Mouse (Mus musculus): Measurements from ENCODE around the gene Hcn4. TPM values are rescaled to one million over a fixed set of nuclear protein-coding genes. Genes with fewer than 3 reads are reported as not detected.

Hcn4 gene
- 5.8 and 6.2 TPM in 2 replicates for polyA plus RNA-seq (2012; rRNA removed)

DNA sequence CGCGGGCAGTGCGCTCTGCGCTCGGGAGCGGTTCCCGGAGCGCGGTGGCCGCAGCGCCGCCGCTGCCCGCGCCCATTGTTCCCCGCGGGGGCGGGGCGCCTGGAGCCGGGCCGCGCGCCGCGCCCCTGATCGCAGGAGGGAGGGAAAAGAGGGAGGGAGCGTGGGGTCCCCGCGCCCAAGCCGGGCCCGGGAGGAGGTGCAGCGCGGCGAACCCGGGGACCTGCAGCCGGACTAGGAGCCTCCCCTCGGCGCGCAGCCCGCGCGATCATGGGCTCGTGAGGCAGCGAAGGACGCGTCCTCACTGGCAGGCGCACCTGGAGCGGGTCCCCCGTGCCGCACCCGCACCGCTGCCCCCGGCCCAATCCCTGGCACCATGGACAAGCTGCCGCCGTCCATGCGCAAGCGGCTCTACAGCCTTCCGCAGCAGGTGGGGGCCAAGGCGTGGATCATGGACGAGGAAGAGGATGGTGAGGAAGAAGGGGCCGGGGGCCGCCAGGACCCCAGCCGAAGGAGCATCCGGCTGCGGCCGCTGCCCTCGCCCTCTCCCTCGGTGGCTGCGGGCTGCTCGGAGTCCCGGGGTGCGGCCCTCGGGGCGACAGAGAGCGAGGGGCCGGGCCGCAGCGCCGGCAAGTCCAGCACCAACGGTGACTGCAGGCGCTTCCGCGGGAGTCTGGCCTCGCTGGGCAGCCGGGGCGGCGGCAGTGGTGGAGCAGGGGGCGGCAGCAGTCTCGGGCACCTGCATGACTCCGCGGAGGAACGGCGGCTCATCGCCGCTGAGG is at the start of gene Hcn4:
Gene Hcn4, plus strand, starts transcription at position 274 of the 779 bp plus-strand sequence.
- no peak for DNase-seq (ENCODE audit: extremely low spot score in 1 of 2, low spot score in 1 of 2)

DNA sequence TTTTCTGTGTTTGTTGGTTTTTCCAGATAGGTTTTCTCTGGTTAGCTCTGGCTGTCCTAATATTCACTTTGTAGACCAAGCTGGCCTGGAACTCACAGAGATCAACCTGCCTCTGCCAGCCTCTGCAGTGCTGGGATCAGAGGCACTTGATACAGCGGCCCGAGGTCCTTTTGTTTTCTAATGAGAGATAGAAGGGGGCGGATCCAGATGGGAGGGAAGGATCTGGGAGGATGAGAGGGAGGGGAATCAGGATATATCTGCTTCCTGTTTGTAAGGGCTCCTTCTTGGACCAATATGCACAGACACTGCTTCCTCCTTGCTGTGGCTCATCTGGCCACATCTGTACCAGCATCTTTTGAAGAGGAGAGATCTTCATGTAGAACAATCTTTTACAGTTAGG is 48.5 kb upstream of the Hcn4 start:
- no peak for DNase-seq (ENCODE audit: extremely low spot score in 1 of 2, low spot score in 1 of 2)

GRCm38 (mm10) chr9:58775363-58775762 is 47.8 kb upstream of the Hcn4 start:
- no peak for DNase-seq (ENCODE audit: extremely low spot score in 1 of 2, low spot score in 1 of 2)

- no peak for DNase-seq (ENCODE audit: extremely low spot score in 1 of 2, low spot score in 1 of 2)
These were observed 33.7 kb upstream of the Hcn4 start for GRCm38 (mm10) chr9:58789476-58789875.

- no peak for DNase-seq (ENCODE audit: extremely low spot score in 1 of 2, low spot score in 1 of 2)
These were observed 25.1 kb upstream of the Hcn4 start for GRCm38 (mm10) chr9:58798155-58798554.

DNA sequence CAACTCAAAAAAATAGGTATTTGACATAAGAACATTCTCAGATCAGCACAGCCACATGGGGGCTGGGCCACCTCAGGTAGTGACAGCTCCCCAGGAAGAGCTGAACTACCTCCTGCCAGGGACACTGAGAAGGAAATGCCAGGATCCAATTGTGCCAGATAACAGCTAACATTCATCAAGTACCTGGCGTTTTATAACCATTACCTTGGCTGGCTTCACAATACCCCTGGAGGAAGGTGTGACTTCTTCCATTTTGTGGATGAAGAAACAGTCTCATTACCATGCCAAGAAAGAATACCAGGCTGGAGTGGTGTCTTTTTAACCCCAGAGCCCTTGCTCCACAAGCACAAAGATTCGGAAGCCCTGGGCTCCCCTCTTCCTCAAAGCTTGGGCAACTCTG is 21.8 kb upstream of the Hcn4 start:
- DNase-seq (ENCODE audit: extremely low spot score in 1 of 2, low spot score in 1 of 2) = no peak

GRCm38 (mm10) chr9:58802294-58802693 is 20.9 kb upstream of the Hcn4 start:
- DNase-seq (ENCODE audit: extremely low spot score in 1 of 2, low spot score in 1 of 2) = no peak

- DNase-seq (ENCODE audit: extremely low spot score in 1 of 2, low spot score in 1 of 2) = no peak
These were observed 20.4 kb upstream of the Hcn4 start for GRCm38 (mm10) chr9:58802802-58803201.

- peak in 1 of 2 experiments; percentile 42 for DNase-seq (ENCODE audit: extremely low spot score in 1 of 2, low spot score in 1 of 2)
These were observed 17.5 kb upstream of the Hcn4 start for GRCm38 (mm10) chr9:58805601-58806318.

GRCm38 (mm10) chr9:58811171-58811570 is 12.0 kb upstream of the Hcn4 start:
- no peak for DNase-seq (ENCODE audit: extremely low spot score in 1 of 2, low spot score in 1 of 2)

GRCm38 (mm10) chr9:58815552-58816260 is 7.5 kb upstream of the Hcn4 start:
- DNase-seq (ENCODE audit: extremely low spot score in 1 of 2, low spot score in 1 of 2) = peak; percentile 41 to 77

GRCm38 (mm10) chr9:58816458-58816857 is 6.8 kb upstream of the Hcn4 start:
- DNase-seq (ENCODE audit: extremely low spot score in 1 of 2, low spot score in 1 of 2) = no peak

GRCm38 (mm10) chr9:58817676-58818075 is 5.5 kb upstream of the Hcn4 start:
- no peak for DNase-seq (ENCODE audit: extremely low spot score in 1 of 2, low spot score in 1 of 2)

DNA sequence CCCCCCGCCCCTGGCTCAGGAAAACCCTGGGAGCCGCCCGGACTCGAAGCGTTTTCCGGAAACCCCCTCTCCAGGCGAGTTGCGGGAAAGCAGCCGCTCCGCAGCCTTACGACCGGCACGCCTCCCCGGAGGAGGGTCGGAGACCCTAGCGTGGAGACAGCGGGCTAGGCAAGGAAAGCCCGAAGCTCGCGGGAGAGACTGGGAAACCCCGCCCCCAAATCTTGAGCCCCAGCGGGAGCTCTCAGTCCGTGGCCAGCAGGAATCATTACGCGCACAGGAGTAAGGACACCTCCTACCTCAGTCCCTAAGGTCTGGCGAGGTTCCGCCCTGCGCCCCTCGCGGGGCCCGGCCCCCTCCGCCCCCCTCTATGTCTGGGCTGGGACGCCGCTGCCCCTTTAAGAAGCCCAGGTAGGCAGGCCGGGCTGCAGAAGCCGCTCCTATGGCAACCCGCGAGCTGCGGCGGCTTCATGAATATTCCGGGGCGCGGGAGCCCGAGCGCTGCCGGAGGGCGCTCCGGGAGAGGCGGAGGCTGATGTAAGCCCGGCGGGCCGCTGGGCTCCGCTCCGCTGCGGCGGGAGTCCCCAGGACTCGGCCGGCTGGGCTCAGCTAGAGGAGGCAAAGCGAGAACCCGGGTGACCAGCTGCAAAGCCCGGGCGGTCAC is 651 bp upstream of the Hcn4 start:
- peak in 1 of 2 experiments; percentile 72 for DNase-seq (ENCODE audit: extremely low spot score in 1 of 2, low spot score in 1 of 2)

DNA sequence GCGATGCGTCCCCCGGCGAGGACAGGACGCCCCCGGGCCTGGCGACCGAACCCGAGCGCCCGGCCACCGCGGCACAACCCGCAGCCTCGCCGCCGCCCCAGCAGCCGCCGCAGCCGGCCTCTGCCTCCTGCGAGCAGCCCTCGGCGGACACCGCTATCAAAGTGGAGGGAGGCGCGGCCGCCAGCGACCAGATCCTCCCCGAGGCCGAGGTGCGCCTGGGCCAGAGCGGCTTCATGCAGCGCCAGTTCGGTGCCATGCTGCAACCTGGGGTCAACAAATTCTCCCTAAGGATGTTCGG is 655 bp downstream of the Hcn4 start:
- no peak for DNase-seq (ENCODE audit: extremely low spot score in 1 of 2, low spot score in 1 of 2)

- no peak for DNase-seq (ENCODE audit: extremely low spot score in 1 of 2, low spot score in 1 of 2)
These were observed 6.4 kb downstream of the Hcn4 start for GRCm38 (mm10) chr9:58829627-58830026.

- DNase-seq (ENCODE audit: extremely low spot score in 1 of 2, low spot score in 1 of 2) = no peak
These were observed 9.7 kb downstream of the Hcn4 start for GRCm38 (mm10) chr9:58832939-58833338.

- DNase-seq (ENCODE audit: extremely low spot score in 1 of 2, low spot score in 1 of 2) = no peak
These were observed 14.0 kb downstream of the Hcn4 start for GRCm38 (mm10) chr9:58837174-58837573.

DNA sequence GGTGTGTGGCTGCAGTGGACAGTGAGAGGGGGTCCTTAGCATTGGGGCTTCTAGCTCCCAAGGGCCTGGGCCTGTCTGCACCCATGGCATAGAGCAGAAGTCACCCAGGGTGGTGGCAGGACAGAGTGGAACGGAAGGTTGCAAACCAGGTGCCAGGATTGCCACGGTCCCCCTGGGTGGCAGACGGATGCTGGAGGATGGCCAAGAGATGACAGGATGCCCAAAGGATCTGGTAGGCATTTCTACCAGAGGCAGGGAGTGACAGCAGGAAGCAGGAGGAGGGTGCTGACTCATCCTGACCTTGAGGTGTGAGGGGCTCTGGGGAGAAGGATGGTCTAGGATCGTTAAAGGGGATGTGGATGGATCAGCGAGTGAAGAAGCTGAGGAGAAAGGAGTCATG is 15.3 kb downstream of the Hcn4 start:
- DNase-seq (ENCODE audit: extremely low spot score in 1 of 2, low spot score in 1 of 2) = no peak

DNA sequence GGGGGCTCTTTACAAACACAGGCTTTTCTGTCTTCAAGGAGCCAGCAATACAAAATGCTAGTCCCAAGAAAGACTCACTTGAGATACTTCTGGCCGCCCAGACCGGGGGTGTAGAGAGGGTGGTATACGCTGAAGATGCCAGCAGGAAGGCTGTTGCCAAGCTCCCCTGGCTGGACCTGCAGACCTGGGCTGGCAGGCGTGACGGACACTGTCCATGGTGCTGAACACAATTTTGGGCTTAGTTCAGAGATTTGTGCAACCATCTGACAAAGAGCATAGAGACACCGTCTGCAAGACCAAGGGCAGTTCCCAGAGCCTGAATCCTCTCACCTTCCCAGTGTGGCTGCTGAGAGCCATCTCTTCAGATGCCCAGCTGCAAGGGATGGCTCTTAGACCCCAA is 18.4 kb downstream of the Hcn4 start:
- no peak for DNase-seq (ENCODE audit: extremely low spot score in 1 of 2, low spot score in 1 of 2)

DNA sequence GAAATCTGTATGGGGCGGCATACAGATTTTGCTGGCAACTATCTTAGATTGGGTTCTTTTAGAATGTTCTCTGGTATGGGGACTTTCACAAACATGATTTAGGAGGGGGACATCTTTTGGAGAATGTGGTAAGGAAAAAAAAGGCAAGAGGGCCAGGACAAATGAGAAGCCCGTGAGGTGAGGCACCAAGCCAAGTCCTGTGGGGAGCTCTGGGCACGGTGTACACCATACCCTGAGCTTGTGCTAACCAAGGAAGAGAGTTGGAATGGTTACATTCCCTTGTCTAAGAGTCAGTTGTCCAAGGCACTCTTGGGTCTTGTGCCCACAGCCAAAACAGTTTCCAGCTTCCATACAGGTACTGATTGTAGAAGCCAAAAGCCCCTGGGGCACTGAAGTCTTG is 21.4 kb downstream of the Hcn4 start:
- no peak for DNase-seq (ENCODE audit: extremely low spot score in 1 of 2, low spot score in 1 of 2)
